Mouse (Mus musculus) midbrain, embryonic 16.5 days (tissue): ENCODE results near the gene Spen. TPM values are rescaled to one million over a fixed set of nuclear protein-coding genes. Genes with fewer than 3 reads are reported as not detected.

Experiments
- ATAC-seq: fragments of 200-750 bp; cut with Nextera tagmentation; 2 replicates; pipeline ENCODE4 v1.8.0; 2017; ENCODE audit warnings: moderate TSS enrichment
- H3K27ac ChIP-seq: fragments of 300-500 bp; sonication (generic); 2 replicates; pipeline ENCODE4 v1.5.1; 2014; ENCODE audit warnings: mild to moderate bottlenecking, low read length, mixed read lengths
- H3K27me3 ChIP-seq: fragments of 300-500 bp; sonication (generic); 2 replicates; pipeline ENCODE4 v1.6.1; 2014; ENCODE audit warnings: low read depth, low read length, mixed read lengths; ENCODE audit not compliant: control insufficient read depth, insufficient read depth
- H3K36me3 ChIP-seq: fragments of 300-500 bp; sonication (generic); 2 replicates; pipeline ENCODE4 v1.6.1; 2014; ENCODE audit warnings: mild to moderate bottlenecking, low read length, moderate library complexity, mixed read lengths; ENCODE audit not compliant: control insufficient read depth, insufficient read depth
- H3K4me1 ChIP-seq: fragments of 300-500 bp; sonication (generic); 2 replicates; pipeline ENCODE4 v1.6.1; 2014; ENCODE audit warnings: mild to moderate bottlenecking, low read length, mixed read lengths; ENCODE audit not compliant: control insufficient read depth, insufficient read depth
- H3K4me2 ChIP-seq: fragments of 300-500 bp; sonication (generic); 2 replicates; pipeline ENCODE4 v1.6.1; 2014; ENCODE audit warnings: mild to moderate bottlenecking, low read length, mixed read lengths
- H3K4me3 ChIP-seq: fragments of 300-500 bp; sonication (generic); 2 replicates; pipeline ENCODE4 v1.5.1; 2014; ENCODE audit warnings: low read depth, mild to moderate bottlenecking, low read length, moderate library complexity, mixed read lengths
- H3K9ac ChIP-seq: fragments of 300-500 bp; sonication (generic); 2 replicates; pipeline ENCODE4 v1.6.1; 2014; ENCODE audit warnings: low read depth, low read length, mixed read lengths
- H3K9me3 ChIP-seq: fragments of 300-500 bp; sonication (generic); replicated peaks from 2 replicates; pipeline ENCODE4 v1.6.1; 2014; ENCODE audit warnings: mild to moderate bottlenecking, low read length, mixed read lengths; ENCODE audit not compliant: control insufficient read depth, poor library complexity, severe bottlenecking
- WGBS: fragments of 180-500 bp; shearing (Covaris S2); extraction: QIAGEN DNeasy Blood & Tissue Kit; methylation state at CpG from one replicate; pipeline ENCODE4 v1.1.7; 2014; 5-methylcytosine and 5-hydroxymethylcytosine counted together
- polyA plus RNA-seq: library from polyadenylated mRNA; unstranded; fragments of >200 nt; fragmentation: Nextera tagmentation; extraction: Ambion mirVana; gene quantifications from 2 replicates; pipeline ENCODE4 v1.2.1, GENCODE M21; 2015

Gene Spen
- polyA plus RNA-seq, 1 experiment from 2014 or later: 13.6 TPM

DNA sequence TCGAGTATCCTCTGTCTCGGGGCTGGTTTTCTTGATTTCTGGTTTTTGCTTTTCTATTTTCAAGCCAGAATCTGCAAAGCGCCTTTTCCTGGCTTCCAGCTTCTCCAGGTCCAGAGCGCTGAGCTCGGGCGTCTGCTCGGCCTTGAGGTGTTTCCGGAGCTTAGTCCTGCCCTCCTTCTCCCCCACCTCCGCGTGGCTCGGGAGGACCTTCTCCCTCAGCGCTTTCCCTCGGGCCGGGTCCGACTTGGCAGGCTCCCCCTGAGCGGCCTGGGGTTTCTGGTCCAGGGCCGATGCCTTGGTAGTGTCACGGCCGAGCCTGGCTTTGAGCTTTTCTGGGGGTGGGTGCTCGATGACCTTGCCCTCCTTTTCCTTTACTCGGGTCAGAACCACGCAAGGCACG, 60.2 kb downstream of the Spen start:
- WGBS: 80% methylated on average over 23 of the region's 23 CpGs
- no peak overlapping the region for H3K4me2 ChIP-seq
- H3K36me3 ChIP-seq: peaks cover 71% of the 10 kb centered on the region
- H3K9ac ChIP-seq: no peak overlapping the region
- no peaks in the 10 kb centered on the region for H3K4me1 ChIP-seq
- no peak for ATAC-seq
- no peaks in the 10 kb centered on the region for H3K9me3 ChIP-seq
- peak overlapping the region; percentile 63 for H3K27ac ChIP-seq
- H3K27me3 ChIP-seq: no peaks in the 10 kb centered on the region
- H3K4me3 ChIP-seq: no peak overlapping the region

DNA sequence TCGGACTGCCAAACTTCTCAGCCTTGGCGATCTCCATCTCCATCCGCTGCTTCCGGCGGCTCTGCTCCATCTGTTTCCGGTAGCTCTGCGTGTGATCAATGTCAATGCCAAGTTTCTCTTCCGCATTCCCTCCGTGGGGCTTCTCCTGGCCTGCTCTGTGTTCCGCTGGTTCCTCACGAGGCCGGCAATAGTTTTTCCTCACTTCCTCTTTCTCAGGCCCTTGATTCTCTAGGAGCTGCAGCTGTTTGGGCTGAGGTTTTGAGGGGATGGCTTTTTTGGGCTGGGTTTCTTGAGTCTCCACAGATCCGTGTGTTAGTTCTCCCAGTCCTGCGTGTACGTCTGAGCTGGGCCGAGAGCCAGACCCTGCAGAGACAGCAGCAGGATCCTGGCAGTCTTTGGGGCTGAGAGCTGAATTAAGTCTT, 60.7 kb downstream of the Spen start:
- peaks cover 65% of the 10 kb centered on the region for H3K36me3 ChIP-seq
- H3K4me1 ChIP-seq: no peaks in the 10 kb centered on the region
- no peak for ATAC-seq
- no peak overlapping the region for H3K9ac ChIP-seq
- H3K27me3 ChIP-seq: no peaks in the 10 kb centered on the region
- WGBS: 84% methylated on average over 16 of the region's 16 CpGs
- H3K4me3 ChIP-seq: no peak overlapping the region
- peak overlapping the region; percentile 42 for H3K27ac ChIP-seq
- no peak overlapping the region for H3K4me2 ChIP-seq
- no peaks in the 10 kb centered on the region for H3K9me3 ChIP-seq

DNA sequence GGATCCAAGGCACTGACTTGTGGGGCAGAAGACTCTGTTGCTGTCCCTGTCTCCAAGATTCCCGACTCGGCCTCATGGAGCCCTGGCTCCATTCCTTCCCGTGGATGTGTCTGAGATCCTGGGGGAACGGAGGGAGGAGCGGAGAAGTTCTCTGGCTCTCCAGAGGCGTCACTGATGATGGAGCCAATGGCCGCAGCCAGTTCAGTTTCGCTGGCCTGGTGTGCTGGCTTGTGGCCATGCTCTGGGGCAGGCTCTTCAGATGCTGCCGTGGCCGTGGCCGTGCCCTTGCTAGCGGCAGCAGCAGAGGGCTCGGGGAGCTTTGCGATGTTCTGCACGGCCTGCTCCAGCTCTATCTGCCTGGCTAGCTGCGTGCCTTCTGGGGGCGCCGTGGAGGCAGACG, 64.0 kb downstream of the Spen start:
- Histone ChIP-seq H3K9ac (no peak overlapping the region), H3K4me1 (no peaks in the 10 kb centered on the region), H3K36me3 (peaks cover 86% of the 10 kb centered on the region), H3K4me2 (no peak overlapping the region), H3K27me3 (no peaks in the 10 kb centered on the region), H3K27ac (no peak overlapping the region), H3K9me3 (no peaks in the 10 kb centered on the region), H3K4me3 (no peak overlapping the region)
- no peak for ATAC-seq
- 91% methylated on average over 19 of the region's 19 CpGs for WGBS

DNA sequence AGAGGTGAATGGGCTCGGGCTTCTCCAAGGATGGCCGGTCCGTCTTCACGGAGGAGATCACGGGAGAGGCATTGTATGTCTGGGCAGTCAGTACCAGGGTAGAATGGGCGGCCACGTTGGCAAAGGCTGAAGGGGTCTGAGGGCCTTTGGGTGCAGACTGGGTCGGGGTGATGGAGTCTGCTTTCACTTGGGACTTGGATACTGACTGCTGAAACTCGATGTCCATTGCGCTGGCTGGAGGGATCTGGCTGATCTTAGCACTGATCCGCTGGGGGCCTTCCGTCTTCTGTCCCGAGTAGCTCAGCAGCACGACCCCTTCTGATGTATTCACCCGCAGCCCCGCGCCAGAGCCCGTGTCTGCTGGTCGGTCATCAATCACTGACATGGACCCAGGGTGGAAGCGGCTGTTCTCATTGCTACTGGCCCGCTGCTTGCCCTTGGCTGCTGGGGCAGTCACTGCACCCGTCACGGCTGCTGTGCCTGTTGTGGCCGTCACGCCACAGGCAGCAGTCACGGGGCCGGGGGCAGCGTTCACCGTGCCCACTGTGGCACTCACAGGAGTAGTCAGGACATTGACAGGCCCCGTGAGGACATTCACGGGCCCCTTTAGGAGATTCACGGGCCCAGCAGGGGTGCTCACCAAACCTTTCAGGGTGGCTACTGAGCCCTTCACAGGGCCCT, 65.6 kb downstream of the Spen start:
- Histone ChIP-seq H3K27ac (no peak overlapping the region), H3K36me3 (peaks cover 82% of the 10 kb centered on the region), H3K9ac (no peak overlapping the region), H3K4me2 (no peak overlapping the region), H3K4me1 (no peaks in the 10 kb centered on the region), H3K4me3 (no peak overlapping the region), H3K9me3 (no peaks in the 10 kb centered on the region), H3K27me3 (no peaks in the 10 kb centered on the region)
- ATAC-seq: no peak
- WGBS: 93% methylated on average over 32 of the region's 32 CpGs

DNA sequence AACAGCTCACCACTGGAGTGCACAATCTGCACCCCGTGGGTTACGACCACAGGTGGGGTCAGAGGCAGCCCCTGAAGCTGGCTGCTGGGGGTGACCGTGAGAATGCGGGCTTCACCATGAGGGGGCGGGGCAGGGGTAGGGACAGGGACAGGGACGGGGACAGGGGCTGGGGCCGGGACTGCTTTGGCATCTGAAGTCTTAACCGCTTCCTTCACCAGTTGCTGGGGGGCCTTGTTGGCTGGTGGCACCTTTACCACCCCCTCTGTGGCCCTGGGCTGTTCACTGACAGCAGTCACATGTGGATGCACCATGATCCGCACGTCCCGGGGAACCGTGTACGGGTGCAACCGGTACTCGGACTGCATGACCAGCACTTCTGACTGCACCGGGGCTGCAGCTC, 66.9 kb downstream of the Spen start:
- Histone ChIP-seq H3K27ac (no peak overlapping the region), H3K4me3 (no peak overlapping the region), H3K4me1 (no peaks in the 10 kb centered on the region), H3K4me2 (no peak overlapping the region), H3K9me3 (no peaks in the 10 kb centered on the region), H3K36me3 (peaks cover 84% of the 10 kb centered on the region), H3K9ac (no peak overlapping the region), H3K27me3 (no peaks in the 10 kb centered on the region)
- no peak for ATAC-seq
- 95% methylated on average over 16 of the region's 16 CpGs for WGBS

DNA sequence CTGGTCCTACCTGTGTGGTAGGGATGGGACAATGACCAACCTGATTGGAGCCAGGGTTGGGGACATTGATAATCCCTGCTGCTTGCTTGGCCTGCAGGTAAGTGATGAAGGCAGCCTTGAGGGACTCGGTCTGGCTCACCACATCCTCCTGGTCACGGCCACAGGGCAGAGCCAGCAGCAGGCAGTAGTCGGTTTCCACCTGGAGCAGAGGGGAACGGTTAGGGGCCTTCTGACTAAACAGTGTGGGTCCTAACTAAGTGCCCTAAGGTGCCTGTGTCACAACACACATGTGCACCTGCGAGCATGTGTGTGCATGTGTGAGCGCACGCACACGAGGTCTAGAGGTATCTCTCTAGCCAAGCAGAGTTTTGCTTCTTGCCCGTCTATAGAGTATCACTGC, 69.1 kb downstream of the Spen start:
- Histone ChIP-seq H3K4me3 (no peak overlapping the region), H3K9ac (no peak overlapping the region), H3K4me1 (no peaks in the 10 kb centered on the region), H3K27ac (no peak overlapping the region), H3K4me2 (no peak overlapping the region), H3K9me3 (no peaks in the 10 kb centered on the region), H3K36me3 (peaks cover 82% of the 10 kb centered on the region), H3K27me3 (no peaks in the 10 kb centered on the region)
- 96% methylated on average over 9 of the region's 9 CpGs for WGBS
- ATAC-seq: no peak

DNA sequence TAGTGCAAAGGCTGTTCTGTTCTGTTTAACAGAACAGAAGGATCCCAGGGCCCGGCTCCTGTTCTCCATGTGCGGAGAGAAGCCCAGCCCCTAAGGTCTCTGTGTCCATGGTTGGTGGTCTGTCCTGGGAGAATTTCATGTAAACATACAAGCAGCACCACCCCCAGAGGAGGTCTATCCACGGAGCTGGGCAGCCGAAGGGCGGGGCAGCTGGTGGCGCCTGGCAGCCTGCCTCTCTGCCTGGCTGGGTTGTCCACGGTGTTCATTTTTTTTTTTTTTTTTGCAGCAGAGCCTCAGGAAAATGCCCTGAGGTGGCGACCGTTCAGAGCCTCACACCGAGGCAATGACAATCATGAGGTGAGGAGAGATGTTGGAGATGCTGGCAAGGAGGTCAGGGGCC, 69.8 kb downstream of the Spen start:
- H3K36me3 ChIP-seq: peaks cover 84% of the 10 kb centered on the region
- WGBS: 62% methylated on average over 10 of the region's 10 CpGs
- ATAC-seq: no peak
- H3K9ac ChIP-seq: no peak overlapping the region
- no peak overlapping the region for H3K27ac ChIP-seq
- H3K4me1 ChIP-seq: no peaks in the 10 kb centered on the region
- no peak overlapping the region for H3K4me3 ChIP-seq
- H3K27me3 ChIP-seq: no peaks in the 10 kb centered on the region
- no peaks in the 10 kb centered on the region for H3K9me3 ChIP-seq
- no peak overlapping the region for H3K4me2 ChIP-seq

DNA sequence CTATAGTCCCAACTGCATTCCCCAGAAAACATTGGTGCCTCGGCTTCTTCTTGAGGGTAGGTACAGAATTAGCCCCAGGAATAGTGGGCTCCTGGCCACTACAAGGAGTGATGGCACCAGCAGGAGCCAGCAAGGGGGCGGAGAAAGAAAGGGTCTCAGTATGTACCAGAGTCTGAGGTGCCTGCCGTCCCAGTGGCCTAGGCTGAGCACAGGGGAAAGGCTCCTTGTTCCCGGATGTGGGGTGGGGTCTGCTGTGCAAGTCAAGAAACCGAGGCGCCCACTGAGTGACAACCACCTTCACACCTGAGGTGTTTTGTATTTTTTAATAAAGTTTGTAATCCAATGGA, 70.8 kb downstream of the Spen start:
- no peak overlapping the region for H3K4me2 ChIP-seq
- no peaks in the 10 kb centered on the region for H3K9me3 ChIP-seq
- 78% methylated on average over 6 of the region's 6 CpGs for WGBS
- H3K27ac ChIP-seq: no peak overlapping the region
- ATAC-seq: no peak
- peaks cover 82% of the 10 kb centered on the region for H3K36me3 ChIP-seq
- no peaks in the 10 kb centered on the region for H3K27me3 ChIP-seq
- no peak overlapping the region for H3K4me3 ChIP-seq
- no peaks in the 10 kb centered on the region for H3K4me1 ChIP-seq
- H3K9ac ChIP-seq: no peak overlapping the region

DNA sequence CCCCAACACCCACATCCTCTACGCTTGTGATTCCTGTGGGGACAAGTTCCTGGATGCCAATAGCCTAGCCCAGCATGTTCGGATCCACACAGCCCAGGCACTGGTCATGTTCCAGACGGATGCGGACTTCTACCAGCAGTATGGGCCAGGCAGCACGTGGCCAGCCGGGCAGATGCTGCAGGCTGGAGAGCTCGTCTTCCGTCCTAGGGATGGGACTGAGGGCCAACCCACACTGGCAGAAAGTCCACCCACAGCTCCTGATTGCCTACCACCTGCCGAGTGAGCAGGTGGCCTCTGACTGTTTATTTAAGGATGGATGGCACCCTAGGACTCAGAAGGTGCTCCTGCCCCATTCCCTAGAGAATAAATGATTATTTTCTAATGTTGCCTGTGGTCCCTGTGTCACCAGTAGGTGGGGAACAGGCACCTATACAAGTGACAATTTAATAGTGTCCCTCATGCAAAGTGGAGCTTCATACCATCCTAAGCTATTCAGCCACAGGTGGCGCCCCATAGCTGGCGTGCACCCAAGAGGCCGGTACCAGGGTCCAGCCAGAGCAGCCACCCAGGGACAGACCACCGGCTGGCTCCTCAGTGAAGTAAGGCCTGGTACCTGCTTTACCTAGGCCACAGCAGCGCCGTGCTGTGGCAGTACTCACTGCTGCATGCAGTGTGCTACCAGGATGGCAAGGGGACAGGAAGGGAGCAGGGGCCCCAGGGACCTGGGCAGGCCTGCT, 71.4 kb downstream of the Spen start:
- no peaks in the 10 kb centered on the region for H3K27me3 ChIP-seq
- 85% methylated on average over 15 of the region's 15 CpGs for WGBS
- no peak overlapping the region for H3K4me3 ChIP-seq
- no peak for ATAC-seq
- no peaks in the 10 kb centered on the region for H3K4me1 ChIP-seq
- peaks cover 81% of the 10 kb centered on the region for H3K36me3 ChIP-seq
- no peaks in the 10 kb centered on the region for H3K9me3 ChIP-seq
- no peak overlapping the region for H3K27ac ChIP-seq
- no peak overlapping the region for H3K9ac ChIP-seq
- H3K4me2 ChIP-seq: no peak overlapping the region
